Mouse (Mus musculus) erythroblast, adult 5-6 weeks (primary cell): Measurements from ENCODE around the gene Nedd9. TPM values are rescaled to one million over a fixed set of nuclear protein-coding genes. Genes with fewer than 3 reads are reported as not detected.

Experiments used
- ATAC-seq: replicated peaks from 2 replicates; pipeline ENCODE4 v1.8.0; 2016; ENCODE audit warnings: moderate number of reproducible peaks, mild to moderate bottlenecking, moderate TSS enrichment, inconsistent platforms; ENCODE audit not compliant: poor library complexity, low FRiP score, severe bottlenecking
- total RNA-seq, 2 experiments: library from RNA; stranded (forward) in 1 of 2; stranded (reverse) in 1 of 2; fragments of 150-400 nt in 1 of 2; fragments of 200-764, 138-1000 nt in 1 of 2; gene quantifications; 2 replicates each; pipeline versions ENCODE4 v1.2.3 to v1.2.4; 2015 to 2017; ENCODE audit warnings: low replicate concordance in 2 of 2

Gene Nedd9
- total RNA-seq, 2 experiments from 2014 or later = 13.1 to 14.4 TPM

DNA sequence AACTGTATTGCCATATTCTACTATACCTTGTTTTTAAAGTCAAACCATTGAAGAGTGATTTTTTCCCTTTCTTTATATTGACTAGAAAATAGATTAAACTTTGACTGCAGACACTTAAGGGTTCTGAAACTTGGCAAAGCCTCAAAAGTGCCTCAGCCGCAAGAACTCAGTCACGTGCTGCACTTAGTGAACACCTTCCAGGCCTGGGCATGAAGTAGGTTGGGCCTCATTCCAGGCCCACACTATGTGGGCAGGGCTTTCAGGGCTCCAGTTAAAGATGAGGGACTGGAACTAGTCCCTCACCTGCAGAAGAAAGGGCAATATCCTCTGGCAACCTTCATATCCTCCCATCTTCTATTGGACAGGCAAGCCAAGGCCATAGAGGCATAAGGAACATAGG, 131.6 kb downstream of the Nedd9 start:
- no peak for ATAC-seq

DNA sequence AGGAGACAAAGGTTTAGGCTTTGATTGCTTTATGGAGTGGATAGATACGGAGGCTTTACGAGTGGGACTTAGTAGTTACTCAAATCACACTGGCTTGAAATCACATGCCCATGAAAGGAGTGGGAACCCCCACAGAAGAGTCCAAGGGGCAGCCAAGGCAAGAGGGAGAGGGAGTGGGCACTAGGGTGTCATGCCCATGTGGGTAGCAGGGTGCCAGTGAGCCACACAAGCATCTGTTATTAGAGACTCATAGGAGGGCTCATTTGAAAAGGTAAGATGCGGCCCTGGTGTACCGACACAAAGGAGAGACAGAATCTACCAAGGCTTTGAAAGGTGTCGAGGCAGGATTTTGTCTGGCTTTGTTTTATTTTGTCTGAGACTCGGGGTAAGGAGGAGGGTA, 132.6 kb downstream of the Nedd9 start:
- ATAC-seq = no peak

DNA sequence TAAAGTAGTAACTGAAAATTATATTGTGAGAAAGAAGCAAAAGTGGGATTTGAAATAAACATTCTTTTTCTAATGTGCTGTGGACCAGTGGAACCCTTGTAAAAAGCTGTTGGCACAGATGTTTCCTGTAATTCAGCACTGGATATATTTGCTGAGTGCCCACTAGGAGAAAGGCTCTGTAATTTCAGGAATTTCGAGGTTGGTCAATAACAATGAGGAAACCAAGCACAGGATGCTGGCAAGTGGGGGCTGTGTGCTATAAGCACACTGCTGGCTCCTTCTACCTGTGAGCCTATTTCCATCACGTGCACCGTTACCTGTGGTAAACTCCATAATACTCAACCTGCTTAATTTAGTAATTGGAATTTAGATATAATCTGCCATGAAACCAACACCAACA, 133.5 kb downstream of the Nedd9 start:
- ATAC-seq = no peak

DNA sequence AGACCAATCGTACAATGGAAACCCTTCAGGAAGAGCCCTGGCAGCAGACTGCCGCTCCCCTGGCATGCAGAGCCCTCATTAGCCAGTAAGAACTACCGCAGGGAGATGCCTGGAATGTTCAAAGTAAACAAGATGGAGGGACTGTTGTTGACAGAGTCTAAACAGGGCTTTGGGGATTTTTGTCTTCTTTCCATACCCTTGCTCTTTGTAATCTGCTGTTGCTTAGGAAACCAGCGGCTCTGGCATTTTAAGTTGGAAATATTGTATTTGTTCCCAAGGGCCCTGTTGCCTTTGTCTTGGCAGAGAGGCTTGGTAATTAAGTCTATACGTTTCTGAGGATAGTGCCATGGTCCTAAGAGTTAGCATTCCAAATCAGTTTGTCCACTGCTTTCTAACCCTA, 134.8 kb downstream of the Nedd9 start:
- ATAC-seq = no peak

DNA sequence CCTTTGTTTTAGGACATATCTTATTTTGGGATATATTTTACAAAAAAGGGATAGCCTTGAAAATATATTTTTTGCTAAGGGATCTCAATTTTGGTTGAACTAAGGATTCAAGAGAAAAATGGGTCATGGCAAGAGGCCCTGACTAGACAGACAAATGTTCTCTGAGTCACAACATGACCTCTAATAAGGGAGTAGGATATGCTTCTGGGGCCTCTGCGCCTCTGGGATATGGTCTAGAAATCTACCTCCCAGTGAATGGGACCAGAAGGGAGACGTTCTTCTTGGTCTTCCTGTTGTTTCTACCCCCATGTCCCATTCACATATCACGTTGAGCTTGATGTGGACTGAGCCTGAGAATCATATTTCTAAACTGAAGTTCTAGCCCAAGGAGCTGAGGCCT, 136.6 kb downstream of the Nedd9 start:
- no peak for ATAC-seq

DNA sequence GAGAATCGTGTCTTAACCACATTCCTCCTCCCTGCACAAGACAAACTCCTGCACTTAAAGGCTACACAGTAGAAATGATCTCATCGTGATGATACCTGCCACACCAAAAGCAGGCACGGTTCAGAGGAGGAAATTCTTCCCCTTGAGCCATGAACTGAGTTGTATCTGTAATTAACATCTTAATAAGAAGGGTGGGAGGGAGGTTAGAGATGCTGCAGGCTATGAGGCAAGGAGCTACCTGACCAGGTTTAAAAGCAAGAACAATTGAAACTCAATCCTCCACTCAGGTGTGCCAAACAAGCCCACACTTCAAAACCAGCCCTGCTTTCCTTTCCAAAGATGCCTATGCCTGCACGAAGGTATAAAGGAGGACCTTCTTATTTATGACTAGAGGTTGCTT, 137.4 kb downstream of the Nedd9 start:
- ATAC-seq = no peak

DNA sequence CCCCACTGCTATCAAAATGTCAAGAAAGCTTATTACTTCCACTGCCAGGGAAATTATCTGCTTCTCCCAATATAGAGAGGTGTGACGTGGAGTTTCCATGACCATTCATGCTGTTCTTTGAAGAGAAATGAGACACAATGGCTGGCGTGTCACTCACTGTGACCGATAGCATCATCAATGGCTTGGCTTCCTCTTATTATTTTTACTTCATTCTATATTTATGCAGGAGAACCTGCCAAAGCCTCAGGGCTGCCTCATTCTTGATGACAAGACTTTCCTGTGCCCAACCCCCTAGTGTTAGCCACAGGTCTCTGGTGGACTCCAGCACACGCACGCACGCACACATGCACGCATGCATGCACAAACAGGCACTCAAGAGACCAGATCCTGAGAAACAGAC, 141.4 kb downstream of the Nedd9 start:
- ATAC-seq = no peak

DNA sequence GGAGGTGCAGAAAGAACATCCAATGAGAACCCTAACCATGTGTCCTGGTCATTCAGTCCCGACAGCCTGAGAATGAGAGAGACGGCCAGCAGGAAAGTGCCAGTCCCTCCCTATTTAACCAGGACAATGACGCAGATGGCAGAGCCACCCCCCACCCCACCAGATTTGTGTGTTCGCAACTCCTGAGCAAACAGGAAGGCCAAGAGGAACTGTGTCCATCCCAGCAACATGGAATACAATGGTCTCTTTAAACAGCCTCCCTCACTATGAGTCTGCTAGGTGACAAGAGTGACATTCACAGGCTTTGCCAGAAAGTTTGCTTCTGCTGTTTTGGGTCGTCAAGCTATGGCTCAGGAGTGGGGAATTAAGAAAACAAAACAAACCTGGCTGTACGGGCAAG, 141.9 kb downstream of the Nedd9 start:
- ATAC-seq = no peak

DNA sequence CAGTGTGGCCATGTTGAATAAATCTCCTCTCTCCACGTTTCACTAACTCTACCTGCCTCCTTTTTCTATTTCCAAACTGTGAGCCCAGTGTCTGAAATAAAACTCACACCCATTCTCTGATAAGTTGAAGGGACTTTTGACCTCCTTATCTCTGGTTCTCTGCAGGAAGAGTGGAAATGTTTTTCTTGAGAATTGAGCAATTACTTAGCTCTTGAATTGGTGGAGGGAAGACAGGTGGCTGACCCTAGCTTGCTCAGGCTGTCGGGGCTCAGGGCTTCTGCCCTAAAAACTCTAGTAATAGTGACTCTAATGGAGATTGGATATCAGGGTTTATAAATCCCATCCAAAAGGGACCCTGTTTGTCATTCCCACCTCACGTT, 143.3 kb downstream of the Nedd9 start:
- ATAC-seq = no peak

DNA sequence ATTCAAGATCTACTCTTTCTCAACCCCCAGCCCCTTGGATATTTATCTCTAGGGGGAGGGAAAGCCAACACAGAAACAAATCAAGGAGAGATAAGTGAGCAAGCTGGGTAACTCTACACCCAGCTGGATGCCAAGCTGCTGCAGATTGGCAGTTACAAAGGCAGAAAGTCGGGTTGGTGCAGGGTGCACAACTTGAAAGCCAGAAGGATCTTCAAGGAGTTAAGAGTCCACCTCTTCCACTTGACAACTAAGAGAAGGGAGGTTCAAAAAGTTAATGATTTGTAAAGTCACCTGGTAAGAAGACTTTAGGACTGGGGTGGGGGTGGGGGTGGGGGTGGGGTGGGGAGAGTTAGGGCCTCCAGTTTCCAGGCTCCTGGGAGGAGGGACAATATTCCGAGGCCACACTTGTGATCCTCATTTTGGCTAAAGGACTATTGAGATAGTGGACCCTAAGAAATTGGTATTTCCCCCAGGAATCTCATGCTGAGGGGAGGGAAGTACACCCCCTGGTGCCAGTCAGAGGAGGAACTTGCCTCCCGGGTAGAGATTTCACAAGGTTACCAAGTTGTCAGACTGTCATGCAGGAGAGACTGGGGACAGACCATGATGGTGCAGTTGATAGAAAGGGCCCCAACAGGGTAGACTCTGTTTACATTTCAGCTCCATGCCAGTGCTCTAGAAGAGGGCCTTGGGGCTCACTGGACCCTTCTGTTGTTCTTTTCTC, 143.8 kb downstream of the Nedd9 start:
- no peak for ATAC-seq

DNA sequence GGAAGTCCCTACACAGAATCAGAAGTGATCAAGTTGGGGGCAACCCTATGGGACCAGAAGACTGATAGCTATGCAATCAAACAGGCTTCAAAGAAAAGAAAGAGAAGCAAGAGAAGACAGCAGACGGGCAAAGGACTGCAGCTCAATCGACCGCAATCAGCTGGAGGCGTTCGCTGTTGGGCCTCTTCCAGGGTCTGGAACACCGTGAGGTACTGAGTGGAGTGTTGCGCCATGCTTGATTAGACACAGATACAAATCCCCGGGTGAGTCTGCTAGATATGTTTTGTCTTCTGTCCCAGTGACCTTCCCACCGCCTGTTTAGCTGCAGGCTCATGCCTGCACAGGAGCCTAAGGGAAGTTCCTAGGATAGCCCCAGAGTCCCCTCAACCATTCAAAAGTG, 145.7 kb downstream of the Nedd9 start:
- no peak for ATAC-seq

DNA sequence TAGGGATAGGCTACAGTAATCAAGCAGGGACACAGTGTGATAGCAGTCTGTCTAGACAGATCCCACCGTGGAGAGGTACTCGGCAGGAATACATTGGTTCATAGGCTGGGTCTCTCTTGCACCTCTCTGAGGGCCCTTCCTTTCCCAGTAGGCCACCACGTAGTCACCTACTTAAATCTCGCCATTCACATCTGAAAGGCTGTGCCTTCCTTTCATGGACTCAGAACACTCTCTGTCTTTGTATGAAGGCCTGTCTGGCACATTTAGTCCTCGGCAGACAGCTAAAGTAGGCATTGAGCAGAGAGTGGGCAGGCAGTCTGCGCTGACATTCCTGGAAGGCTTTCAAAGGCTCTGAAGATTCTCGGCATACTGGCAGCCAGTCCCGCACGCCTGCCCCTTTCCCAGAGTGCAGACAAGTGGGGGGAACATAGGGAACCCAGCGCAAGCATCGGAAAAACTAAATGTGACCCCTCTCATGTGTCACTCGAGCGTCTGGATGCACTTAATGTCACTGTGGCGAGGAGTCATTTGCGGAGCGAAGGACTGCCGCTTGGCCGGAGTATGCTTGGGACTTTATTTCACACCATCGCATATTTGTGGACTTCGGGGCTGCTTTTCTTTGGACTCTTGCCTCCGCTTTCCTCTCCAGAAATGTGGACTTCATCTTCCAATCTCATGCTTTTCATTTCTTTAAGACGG, 147.4 kb downstream of the Nedd9 start:
- no peak for ATAC-seq

DNA sequence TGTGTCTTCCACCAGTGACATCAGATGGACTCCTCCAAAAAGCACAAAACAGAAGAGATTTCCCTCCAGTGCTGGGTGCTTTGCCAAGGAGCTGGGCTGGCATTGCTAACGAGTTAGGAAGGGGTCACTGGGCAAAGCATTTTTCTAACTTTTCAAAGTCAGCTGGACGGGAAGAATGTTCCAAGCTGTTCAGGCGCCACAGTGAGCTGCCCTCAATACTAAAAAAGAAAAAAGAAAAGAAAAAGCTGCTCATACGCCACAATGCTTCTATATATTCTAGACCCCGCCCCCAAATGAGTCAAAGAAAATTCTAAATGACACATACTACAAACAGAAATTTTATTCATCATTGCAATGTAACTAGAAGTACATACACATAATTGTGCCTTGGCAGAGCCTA, 148.0 kb downstream of the Nedd9 start:
- ATAC-seq = no peak

DNA sequence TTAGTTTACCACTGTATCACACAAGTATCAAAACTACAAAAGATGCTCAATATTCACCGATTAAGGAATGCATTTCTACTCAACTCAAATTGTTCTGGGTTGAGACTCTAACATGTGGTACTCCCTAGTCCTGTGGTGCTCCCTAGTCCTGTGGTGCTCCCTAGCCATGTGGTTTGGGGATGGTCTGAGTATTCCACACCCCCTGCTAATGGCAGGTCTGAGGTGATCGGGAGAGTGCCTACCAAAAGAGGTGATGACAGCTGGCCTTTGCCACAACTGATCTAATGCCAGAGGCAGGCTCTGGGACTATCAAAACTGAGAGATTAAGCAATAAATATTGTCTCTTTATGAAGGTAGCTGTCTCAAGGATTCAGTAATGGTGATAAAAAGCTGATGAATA, 149.8 kb downstream of the Nedd9 start:
- ATAC-seq = no peak

DNA sequence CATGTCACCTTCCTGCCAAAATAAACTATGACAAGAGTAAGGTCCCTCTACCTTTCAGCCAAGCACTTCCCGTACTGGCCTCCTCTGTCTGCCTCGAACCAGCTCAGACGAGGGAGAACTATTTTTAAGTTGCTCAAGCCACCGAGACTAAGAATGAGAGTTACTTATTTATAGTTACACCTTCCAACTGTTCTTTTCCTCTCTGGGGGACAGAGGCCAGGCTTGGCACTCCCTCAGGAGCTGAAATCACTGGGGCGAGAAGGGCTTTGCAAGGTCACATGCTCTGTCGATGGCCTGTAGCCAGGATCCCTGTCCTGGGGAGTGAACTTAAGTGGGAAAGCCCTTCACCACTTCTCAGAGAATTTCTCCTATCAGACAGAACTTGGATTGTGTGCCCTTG, 150.9 kb downstream of the Nedd9 start:
- no peak for ATAC-seq

DNA sequence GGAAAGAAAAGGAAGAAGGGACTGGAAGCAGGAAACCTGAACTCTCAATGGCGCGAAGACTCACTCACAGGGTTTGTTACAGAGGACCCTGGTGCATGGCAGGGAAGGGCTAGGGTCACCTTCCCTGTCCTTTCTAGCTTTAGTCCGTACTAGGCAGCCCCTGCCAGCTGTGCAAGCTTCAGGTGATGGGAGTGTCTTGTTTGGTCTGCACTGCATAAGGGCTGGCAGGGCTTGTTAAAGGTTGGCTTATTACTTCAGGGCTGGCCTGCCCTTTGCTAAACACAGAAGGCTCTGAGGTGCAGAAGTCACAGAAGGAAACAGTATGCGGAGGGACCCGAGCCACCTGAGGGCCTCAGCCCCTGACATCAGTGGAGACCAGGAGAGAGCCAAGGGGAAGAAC, 151.4 kb downstream of the Nedd9 start:
- ATAC-seq = no peak

DNA sequence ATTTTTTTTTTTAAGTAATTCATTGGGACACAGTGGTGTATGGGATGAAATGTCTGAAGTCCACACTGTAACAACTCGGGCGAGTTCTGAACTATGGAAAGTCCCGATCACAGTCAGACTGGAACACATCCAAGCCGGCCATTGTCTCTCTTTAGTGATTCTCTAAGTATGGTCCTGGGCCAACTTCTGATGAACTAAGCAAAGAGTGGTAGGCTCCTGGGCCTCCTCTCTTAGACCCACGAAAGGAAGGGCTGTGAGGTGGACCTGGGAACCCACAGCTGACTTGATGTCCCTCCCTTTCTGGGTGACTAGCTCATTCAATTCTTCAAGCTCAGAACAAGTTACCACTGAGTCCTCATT, 152.5 kb downstream of the Nedd9 start:
- ATAC-seq = no peak

DNA sequence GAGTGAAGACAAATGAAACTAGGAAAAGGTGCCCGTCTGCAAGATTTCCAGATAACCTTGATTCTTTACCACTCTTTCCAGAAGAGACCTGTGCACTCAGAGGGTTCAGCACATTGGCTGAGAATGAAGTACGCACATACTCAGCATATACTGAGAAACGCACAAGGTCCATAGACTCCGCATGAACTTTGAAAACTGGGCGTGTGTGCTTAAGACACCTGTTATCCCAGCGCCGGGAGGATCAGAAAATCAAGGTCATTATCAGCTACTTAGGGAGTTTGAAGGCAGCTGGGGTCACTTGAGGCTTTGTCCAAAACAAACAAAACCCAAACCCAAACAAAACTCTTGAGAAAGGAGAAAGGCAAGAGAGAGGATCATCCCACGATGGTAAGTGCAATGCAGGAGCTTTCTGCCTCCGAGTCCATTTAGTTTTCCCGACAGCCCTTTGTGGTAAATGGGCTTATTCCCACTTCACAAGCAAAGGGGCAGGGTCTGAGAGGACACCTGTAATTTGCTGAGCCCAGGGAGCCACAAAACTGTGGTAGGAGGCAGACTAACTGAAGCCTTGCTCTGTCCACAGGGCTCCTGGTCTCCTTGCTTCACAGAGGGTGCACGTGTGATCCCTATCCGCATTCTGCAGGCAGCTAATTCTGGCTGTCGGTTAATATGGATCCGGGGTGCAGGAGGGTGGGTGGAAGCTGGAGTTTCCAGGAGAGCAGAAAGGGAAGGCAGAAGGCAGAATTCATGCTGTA, 153.1 kb downstream of the Nedd9 start:
- ATAC-seq = no peak

DNA sequence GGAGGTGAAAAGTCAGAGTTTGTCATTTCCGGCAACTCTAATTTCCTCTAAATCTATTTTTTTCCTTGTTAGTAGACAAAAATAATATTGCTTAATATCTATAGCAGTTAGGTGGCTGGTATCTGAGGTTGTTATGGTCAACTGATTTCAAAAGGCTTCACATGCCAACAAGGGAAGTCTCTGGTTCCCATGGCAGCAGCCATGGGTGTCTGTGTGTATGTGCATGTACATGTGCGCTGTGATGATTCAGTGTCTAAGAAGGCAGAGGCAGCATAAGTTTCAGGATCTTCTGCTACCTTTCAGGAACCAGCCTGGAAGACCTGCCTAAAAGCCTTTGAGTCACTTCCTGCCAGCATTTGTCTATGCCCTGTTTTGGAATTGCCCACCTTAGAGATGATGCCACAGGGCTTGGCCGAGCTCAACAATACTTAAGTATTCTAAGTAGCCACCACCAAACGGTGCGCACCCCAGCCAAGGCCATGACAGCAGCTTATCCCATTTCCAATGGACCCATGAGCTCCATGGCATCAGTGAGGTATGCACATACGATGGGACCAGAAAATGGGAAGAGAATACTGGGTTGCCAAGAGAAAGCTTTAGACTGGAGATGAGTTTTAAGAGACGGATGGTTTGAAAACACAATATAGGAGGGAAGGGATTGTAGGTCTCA, 155.4 kb downstream of the Nedd9 start:
- no peak for ATAC-seq

DNA sequence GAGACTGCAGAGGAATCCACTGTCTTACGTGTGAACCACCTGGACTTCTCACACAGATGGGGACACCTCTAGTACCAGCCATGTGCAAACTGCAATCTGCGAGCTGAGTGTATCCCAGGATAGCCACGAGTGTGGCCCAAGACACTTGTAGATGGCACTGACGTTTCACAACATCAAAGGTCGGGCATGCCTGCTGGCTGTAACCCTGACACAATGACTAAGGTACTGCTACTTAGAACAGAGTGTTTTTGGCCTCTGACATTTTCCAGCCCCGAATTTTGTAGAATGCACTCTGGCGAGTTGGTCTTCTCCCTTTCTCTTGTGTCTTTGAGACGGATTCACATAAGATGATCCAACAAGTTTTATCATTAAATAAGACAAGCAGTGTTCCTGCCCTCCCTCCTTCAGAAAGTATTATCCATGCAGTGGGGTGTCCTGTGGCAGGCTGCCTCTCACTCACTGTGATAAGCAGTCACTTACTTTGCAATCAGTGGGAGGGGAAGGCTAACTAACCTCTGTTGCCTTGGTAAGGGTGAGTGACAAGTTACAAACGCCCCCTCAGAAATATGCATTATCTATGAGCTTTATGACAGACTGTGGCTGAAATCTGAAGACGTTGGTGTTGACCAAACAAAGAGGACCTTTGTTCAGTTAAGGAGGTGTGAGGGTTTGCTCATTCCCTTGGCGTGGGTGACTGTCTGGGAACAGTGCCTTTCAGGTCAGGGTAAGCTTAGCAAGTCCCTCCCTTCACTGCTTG, 156.4 kb downstream of the Nedd9 start:
- no peak for ATAC-seq
